Mouse (Mus musculus): ENCODE data around the gene Cdh16.
"Not testable (repeated sequence)": the region's sequence is repeated elsewhere in the genome, so short reads cannot be mapped to it uniquely, and the experiment has no call there.

Gene Cdh16

DNA sequence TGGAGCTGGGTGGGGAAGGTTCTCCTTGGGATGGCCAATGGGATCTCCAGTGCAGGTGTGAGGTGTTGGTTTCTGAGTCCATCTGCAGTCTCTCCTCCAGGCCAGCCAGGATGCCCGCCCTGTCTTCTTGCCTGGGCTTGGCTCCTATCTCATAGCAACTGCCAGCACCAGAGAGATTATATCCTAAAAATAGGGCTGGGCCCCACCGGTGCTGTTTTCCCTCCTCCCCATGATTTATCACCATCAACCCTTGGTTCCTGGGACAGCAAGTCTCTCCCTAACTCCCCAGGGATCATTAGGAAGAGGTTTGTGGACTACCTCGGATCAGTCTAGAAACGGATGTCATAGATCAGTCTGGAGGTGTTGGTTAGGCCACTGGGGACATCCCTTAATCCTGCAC is 11.1 kb downstream of the Cdh16 start:
- DNase-seq (ENCODE audit: low read depth), result no peak

DNA sequence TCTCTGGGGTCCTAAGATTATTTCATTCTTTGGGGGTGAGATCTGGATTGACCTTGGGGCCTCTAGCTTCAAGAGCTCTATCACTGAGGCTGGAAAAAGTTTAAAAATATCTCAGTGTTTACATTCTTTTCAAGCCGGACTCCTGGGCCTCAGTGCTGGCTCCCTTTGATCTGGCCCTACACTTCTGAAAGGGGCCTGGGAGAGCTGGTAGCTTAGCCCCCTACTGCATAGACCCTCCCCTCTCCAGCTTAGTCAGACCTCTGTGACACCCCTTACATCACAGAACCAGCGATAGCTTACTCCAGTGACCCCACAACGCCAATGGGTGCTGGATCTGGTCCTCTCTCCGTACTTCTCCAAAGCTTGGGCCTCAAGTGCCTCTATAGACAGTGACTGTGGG is 12.6 kb downstream of the Cdh16 start:
- no peak for DNase-seq (ENCODE audit: low read depth)

- DNase-seq (ENCODE audit: low read depth), result no peak
Measured at GRCm38 (mm10) chr8:104610185-104610766, 13.9 kb downstream of the Cdh16 start.

- DNase-seq (ENCODE audit: low read depth), result no peak
Measured at GRCm38 (mm10) chr8:104609222-104609621, 15.0 kb downstream of the Cdh16 start.

GRCm38 (mm10) chr8:104607944-104608343 is 16.3 kb downstream of the Cdh16 start:
- no peak for DNase-seq (ENCODE audit: low read depth)

- no peak for DNase-seq (ENCODE audit: low read depth)
Measured at GRCm38 (mm10) chr8:104606329-104606728, 17.9 kb downstream of the Cdh16 start.

GRCm38 (mm10) chr8:104603245-104603593 is 21.0 kb downstream of the Cdh16 start:
- DNase-seq (ENCODE audit: low read depth), result no peak

DNA sequence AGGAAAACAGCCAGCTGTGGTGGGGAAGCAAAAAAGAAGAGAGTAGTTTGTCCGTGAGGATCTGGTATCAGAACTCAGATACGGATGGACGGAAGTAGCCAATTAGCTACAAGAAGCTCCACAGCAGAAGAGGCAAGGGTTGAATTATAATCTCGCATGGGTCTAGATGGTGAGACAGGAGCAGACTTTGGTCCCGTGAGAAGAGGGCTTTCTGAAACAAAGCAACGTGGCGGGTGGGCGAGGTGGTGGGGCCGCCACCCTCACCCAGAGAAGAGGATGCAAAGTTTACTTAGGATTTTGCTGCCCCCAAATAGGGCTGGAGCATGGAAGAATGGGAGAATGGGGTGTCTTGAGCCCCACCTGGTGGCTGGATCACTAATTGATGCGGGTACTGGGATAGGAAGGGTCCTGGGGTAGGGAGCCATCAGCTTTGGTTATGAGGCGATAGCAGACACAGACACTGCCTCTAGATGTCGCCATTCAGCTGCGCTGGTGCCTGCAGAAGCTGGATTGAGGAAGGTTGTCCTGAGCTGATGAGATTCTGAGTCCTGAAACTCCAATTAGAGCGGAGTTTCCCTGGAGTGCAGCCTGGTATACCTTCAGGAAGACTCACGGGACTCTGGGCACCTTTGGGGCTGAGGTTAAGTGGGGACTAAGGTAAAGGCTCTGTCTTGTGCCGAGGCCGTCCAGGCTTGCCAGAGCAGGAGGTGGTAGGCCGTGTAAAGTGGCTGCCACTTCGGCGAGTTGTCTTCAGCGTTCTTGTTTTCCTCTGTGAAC is 21.5 kb downstream of the Cdh16 start:
- DNase-seq (ENCODE audit: low read depth), result peak; percentile 72

GRCm38 (mm10) chr8:104601941-104602371 is 22.2 kb downstream of the Cdh16 start:
- DNase-seq (ENCODE audit: low read depth), result no peak

GRCm38 (mm10) chr8:104601386-104601785 is 22.8 kb downstream of the Cdh16 start:
- no peak for DNase-seq (ENCODE audit: low read depth)

GRCm38 (mm10) chr8:104598496-104598895 is 25.7 kb downstream of the Cdh16 start:
- no peak for DNase-seq (ENCODE audit: low read depth)

DNA sequence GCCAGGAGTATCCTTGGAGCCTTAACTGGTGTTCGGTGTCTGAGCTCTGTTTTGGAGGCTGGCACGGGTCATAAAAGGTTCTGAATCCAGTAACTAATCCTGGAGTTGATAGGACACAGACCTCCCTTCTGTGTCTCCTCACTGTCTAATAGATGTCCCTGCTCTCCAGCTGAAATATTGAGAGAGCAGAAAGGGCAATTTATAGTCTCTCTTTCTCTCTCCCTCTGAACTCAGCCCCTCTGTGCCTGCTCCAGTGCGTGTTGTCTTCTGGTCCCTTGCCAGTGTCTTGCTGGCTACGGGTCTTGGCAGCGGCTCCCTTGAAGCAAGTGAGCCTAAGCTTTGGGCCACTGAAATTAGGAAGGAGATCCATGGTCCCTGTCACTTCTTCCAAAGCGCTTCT is 26.5 kb downstream of the Cdh16 start:
- DNase-seq (ENCODE audit: low read depth), result no peak

DNA sequence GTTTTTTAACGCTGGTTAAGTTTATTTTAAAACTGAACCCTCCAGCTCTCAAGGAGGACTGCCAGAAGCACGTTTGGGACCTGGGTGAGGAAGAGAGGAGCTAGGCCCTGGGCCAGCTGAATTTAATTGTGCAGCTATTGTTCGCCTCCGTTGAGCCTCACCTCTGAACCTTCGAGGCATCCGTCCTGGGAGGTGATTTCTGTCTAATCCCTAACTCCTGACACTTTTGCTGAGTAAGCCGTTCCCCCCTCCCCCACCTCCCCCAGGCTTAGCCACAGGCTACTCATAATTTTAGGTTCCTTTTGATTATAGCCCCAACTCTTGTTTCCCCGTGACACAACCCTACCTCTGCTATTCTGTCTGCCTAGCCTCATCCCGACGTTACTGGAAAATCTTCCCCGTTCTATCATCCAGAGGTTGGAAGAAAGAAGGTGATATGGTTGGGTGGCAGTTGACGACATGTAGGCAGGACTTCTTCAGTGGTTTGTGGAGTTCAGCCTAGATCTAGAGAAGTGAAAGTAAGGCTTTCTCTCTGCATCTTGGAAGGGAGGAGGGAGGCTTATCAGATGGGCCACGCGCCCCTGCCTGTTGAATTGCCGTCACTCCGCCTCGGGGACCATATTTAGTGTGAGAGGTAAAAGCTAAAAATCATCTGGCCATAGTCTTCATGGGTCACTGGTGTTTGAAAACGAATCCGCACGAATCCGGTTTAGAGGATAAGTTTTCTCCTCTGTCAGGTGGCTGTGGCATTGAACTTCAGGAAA is 28.2 kb downstream of the Cdh16 start:
- no peak for DNase-seq (ENCODE audit: low read depth)

- DNase-seq (ENCODE audit: low read depth), result no peak
Measured at GRCm38 (mm10) chr8:104594611-104595362, 29.4 kb downstream of the Cdh16 start.

- no peak for DNase-seq (ENCODE audit: low read depth)
Measured at GRCm38 (mm10) chr8:104593536-104594325, 30.5 kb downstream of the Cdh16 start.

- DNase-seq (ENCODE audit: low read depth), result no peak
Measured at GRCm38 (mm10) chr8:104592566-104592965, 31.6 kb downstream of the Cdh16 start.

DNA sequence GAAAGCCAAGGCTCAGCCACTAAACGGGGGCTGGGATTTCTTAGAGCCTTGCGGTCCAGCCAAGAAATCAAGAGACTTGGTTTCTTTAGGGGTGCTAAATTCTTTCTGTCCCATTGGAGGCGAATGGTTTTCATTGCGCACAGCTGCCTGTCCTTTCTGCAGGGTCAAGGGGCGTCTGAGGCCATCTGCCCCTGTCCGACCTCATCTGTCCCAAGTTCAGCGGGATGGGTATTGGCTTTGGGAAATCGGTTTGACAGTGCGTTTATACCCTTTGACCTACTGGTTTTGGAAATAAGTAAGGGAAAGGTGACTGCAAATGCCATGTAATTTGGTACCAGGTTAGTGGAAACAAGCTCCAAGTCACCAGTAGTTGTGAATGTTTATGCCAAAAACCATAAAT is 32.3 kb downstream of the Cdh16 start:
- DNase-seq (ENCODE audit: low read depth), result no peak

DNA sequence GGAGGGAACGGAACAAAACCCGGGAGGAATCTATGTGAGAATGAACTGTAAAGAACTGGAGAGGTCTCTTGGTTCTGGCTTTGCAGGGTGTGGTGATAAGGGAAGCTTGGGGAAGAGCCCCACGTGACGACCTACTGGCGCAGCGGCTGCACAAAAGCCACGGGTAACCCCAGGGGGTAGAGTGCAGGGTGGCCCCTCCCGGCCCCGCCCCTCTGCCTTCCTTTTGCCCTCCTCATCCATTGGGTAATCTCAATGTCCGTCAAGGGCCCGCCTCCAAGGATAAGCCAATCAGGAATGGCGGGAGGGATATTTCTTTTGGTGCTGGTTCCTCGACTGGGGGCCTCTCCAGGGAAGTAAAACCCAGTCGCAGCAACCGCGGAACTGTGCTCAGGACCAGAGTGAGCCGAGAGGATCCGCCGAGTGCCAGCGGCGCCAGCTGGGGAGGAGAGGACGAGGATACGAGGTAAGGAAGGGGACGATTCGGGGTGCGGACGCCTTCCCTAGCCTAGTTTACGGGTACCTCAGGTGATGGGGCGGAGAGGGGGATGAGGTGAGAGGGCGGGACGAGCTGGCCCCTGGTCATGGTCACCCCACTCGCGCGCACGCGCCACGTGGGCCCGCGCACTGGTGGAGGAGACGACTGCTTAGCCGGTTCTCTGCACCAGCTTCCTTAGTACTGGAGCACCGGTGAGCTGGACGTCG is 32.9 kb downstream of the Cdh16 start, which contains the start of gene Pdp2:
Gene Pdp2, plus strand, starts transcription at position 319 of the 702 bp plus-strand sequence.
- DNase-seq (ENCODE audit: low read depth), result peak; percentile 93

- no peak for DNase-seq (ENCODE audit: low read depth)
Measured at GRCm38 (mm10) chr8:104590284-104590683, 33.9 kb downstream of the Cdh16 start.

DNA sequence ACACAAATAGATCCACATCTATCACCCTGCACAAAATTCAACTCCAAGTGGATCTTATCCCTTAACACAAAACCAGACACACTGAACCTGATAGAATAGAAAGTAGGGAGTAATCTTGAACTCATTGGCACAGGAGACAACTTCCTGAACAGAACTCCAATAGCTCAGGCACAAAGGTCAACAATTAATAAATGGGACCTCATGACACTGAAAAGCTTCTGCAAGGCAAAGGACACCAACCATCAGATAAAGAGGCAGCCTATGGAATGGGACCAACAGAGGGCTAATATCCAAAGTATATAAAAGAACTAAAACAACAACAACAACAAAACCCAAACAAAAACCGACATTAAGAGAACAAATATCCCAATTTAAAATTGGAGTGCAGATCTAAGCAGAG is 39.7 kb downstream of the Cdh16 start:
- DNase-seq (ENCODE audit: low read depth), result no peak

DNA sequence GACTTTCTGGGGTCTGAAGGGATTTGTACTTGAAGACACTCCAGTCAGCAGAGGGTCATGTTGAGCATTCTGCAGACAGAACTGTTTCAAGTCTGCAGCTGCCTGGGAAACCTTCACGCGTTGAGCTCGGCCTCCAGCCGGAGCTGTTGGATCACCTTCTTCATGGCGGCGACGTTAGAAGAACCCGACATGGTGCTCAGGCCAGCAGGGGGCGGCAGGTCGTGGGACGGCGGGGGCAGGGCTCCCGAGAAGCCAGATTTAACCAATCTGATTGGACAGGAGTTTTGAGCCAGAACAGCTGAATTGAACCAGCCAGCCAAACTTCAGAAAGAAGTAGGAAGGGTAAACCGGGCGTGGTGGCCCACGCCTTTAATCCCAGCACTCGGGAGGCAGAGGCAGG is 46.6 kb downstream of the Cdh16 start:
- not testable (repeated sequence) for DNase-seq (ENCODE audit: low read depth)
